Mouse (Mus musculus) E14TG2a.4 (cell line): ENCODE results near the gene Pnp.

Source experiments
- CTCF ChIP-seq: conservative IDR thresholded peaks from 2 replicates; pipeline ENCODE4 v1.5.1; 2014; ENCODE audit warnings: low read length
- NANOG ChIP-seq: IDR thresholded peaks from 2 replicates; pipeline ENCODE4 v1.6.1; 2014; ENCODE audit warnings: borderline replicate concordance, low read length, mixed read lengths

GRCm38 (mm10) chr14:50931493-50932020 lies 675 bp downstream of the Pnp start:
- TF ChIP-seq CTCF = no peak
- TF ChIP-seq NANOG = no peak
